Mouse (Mus musculus): ENCODE measurements around the gene Hal.
A peak's percentile ranks its signal among the peaks of the same experiment; 100 is the strongest.

Hal gene

DNA sequence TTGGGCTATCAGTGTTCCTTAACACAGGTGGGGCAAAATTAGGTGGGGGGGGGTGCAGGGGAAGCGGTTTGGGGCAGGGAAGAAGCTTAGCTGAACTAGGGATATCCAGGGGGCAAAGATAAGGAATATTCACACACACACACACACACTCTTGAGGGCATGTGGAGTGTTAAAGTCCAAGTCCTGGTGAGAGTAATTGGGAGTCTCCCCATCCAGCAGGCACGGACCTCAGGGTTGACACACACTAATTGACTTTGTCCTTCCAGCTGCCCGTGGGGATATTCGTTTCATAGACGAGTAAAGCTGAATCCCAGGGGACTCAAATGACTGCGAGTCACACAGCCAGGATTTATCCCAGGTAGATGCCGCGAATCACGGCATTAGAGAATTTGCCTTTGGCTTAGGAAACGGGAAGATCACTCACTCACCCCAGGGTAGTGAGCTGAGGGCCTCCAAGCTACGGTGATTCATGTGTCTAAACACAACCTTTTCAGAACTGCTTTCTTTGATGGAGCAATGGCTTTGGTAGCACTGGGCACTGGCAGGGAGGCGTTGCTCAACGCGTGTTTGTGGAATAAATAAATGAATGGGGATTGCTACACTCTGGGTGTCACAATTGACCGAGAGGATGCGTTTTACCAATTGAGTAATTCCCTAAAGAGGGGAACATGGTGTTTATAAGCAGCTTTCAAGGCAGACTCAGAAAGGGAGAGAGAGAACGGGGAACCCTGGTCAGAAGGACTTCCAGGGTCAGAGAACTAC lies at the start of gene Hal:
Gene Hal, plus strand, starts transcription at position 703 of the 762 bp plus-strand sequence.
- no peak for DNase-seq (ENCODE audit: extremely low read depth, low read depth)

DNA sequence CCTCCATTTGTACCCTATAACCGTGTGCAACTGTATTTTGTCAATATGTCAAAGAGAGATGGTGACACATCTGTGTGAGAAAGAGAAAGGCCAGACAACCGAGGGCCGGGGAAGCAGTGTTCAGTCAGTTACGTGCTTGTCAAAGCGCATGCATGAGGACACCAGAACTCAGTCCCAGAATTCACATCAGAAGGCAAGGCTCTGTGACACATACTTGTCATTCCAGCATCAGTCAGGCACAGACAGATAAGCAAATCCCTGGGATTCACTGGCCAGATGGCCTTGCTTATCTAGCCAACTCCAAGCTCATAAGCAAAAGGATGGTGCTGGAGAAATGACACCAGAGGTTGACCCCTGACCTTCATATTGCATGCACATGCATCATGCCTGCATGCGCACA lies 47.1 kb upstream of the Hal start:
- DNase-seq (ENCODE audit: extremely low read depth, low read depth), result no peak

DNA sequence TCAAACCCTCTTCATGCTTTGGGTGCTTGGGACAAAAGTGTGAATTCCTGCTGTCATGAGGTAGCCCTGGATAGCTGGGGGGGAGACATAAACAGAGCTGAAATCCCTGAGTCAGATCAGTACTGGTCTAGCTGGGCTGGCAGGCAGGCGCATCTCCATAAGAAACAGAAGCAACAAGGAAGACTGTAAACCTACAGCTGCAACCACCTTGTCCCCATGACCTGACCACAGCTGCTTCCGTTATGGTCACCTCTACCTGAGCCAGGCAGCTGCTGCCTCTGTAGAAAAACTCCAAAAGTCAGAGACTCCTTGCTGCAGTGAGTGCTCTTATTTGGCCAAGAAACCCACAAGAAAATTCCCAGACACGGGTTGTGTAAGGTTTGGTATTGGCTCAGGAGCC lies 46.4 kb upstream of the Hal start:
- DNase-seq (ENCODE audit: extremely low read depth, low read depth), result no peak

DNA sequence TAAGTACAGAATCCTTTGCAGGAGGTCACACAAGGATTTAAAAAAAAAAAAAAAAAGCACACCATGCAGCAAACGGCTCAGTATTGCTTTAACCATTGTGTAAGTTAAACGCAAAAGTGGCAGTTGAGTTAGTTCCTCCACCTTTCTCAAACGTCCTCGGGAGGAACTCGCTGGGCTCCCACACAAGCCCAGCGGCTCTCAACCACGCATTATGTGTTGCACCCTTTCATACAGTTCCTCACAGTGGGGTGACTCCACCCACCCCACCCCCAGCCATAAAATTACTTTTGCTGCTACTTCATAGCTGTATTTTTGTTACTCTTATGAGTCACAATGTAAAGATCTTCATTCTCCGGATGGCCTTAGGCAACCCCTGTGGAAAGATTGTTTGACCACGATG lies 44.2 kb upstream of the Hal start:
- no peak for DNase-seq (ENCODE audit: extremely low read depth, low read depth)

- DNase-seq (ENCODE audit: extremely low read depth, low read depth), result no peak
These were observed 41.2 kb upstream of the Hal start for GRCm38 (mm10) chr10:93447398-93447797.

DNA sequence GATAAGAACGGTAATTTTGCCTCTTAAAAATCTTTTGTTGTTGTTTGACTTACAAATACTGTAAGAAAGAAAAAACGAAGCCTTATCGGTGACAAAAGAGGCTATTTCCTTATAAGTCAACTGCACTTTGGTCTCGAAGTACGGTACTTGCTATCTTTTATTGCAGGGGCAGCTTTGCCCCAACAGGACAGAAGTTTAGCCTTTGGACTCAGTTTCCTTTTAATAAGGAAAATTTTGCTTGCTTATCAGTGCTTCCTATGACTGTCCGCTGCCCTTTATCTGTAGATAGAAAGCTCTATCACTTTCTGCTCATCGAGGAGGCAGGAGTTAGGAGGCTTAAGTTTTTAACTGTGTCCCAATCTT lies 33.9 kb upstream of the Hal start:
- DNase-seq (ENCODE audit: extremely low read depth, low read depth), result no peak

DNA sequence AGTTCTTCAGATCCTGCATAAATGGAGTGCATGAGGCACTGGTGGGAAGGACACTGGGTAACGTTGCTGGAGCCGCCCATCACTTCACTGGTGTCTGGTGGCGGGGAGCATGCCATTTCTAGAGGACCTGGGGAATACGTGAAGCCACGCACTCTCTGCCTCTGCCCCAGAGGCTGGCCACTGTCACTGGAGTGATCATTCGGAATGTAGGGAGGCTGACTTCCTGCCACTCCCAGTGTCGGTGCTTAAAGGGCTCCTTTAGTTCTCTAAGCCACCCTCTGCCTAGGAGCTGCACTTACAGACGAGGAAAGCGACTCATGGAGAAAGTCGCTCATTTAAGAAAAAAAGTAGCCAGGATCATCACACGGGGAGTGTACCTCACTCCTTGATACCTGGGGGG lies 28.5 kb upstream of the Hal start:
- no peak for DNase-seq (ENCODE audit: extremely low read depth, low read depth)

DNA sequence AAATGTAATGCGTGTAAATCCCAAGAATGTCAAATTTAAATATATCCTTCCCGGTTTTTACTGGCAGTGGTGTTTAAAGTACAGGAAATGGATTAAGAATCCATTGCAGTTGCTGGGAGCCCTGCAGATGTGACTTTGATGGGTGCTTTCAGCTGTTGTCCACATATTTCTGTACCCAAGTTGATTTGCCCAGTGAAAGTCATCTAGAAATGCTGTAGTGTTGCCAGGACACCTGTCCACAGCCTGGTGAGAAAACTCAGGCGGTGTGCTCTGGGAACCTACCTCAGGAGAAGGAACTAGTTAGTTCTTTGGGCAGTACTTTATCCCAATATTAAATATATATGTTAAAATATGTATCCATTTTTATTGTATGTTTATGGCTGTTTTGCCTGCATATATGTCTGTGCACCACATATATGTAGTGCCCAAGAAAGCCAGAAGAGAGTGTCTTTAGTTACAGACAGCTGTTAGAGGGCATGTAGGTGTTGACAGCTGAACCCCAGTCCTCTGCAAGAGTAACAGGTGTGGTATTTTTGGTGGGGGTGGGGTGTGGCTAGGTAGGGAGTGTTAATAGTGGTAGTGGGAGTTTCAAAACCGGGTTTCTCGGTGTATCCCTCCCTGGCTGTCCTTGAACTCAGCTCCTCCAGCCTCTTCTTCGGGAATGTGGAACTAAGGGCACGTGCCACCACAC lies 25.7 kb upstream of the Hal start:
- DNase-seq (ENCODE audit: extremely low read depth, low read depth), result no peak

DNA sequence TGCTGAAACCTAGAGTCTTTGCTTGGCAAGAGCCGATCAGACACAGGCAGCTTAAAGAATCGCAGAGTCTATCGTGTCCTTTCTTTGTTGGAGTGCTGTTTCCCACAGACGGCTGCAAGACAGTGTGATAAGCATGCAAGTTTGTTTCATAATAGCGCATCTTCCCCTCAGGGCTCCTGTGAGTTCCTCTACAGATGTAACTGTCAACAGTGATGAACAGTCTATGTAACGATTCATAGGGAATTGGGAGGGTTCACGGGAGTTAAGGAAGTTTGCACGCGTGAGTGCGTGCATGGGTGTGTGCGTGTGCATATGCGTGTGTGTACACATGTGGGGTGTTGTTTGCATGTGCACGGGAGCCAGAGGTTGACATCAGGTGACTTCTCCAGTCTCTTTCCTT lies 25.0 kb upstream of the Hal start:
- DNase-seq (ENCODE audit: extremely low read depth, low read depth), result no peak

GRCm38 (mm10) chr10:93467259-93467658 lies 21.3 kb upstream of the Hal start:
- DNase-seq (ENCODE audit: extremely low read depth, low read depth), result no peak

GRCm38 (mm10) chr10:93467791-93468190 lies 20.8 kb upstream of the Hal start:
- no peak for DNase-seq (ENCODE audit: extremely low read depth, low read depth)

DNA sequence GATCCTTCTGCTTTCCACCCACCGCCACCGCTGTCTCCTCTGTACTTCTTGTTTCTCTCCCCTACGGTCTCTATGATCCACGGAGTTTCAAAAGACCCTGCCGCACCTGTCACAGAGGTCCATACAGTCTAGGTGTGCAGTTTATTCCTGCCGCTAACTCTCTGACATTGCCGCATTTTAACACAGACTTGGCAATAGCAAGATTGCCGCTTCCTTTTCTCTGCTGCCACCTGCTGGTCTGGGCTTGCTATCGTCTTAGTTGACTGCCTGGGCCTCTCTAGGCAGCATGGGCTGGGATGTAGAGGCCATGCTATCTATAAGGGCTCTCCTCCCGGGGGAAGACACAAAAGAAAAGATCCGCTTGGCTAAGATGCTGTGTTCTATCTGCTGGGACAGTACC lies 17.2 kb upstream of the Hal start:
- DNase-seq (ENCODE audit: extremely low read depth, low read depth), result peak; percentile 34

DNA sequence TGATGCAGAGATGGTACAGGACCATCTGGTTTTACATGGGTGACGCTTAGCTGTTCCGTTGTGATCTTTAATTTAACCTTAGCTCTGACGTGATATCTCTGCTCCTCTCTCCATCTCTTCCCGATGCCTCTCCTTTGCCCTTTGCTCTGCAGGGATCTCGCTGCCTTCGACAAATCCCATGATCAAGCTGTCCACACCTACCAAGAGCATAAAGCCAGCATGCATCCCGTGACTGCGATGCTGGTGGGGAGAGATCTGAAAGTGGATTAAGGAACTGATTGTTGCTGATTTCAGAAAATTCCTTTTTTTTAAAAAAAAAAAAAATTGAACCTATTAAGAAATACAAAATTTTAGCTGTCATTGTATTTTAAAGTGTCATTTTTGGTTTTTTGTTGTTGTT lies 4.1 kb upstream of the Hal start:
- no peak for DNase-seq (ENCODE audit: extremely low read depth, low read depth)

DNA sequence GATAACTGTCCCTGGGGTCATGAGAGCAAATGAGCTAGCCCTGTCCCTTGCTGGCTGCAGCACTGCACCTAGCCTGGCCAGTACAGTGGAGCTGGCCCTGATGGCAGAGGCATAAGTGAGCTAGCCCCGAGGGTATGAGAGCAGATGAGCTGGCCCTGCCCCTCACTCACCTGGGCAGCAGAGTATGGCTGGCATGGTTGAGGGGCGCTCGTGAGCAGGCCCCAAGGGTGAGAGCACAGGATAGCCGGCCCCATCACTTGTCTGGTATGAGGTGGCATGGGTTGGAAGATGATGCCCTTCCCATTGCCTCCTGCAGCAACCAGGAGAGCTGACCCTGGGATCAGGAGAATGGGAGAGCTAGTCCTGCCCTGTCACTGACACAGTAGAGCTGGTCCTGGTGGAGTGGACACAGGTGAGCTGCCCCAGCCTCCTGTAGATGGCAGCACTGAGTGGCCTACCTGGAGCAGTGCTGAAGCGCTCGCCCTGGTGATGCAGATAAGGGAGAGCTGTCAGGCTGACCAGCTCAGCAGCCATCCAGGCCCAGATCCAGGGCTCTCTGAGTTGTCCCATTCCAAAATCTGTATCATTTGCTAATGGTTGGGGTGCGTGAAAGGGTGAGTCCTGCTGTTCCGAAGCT lies 3.4 kb upstream of the Hal start:
- no peak for DNase-seq (ENCODE audit: extremely low read depth, low read depth)

DNA sequence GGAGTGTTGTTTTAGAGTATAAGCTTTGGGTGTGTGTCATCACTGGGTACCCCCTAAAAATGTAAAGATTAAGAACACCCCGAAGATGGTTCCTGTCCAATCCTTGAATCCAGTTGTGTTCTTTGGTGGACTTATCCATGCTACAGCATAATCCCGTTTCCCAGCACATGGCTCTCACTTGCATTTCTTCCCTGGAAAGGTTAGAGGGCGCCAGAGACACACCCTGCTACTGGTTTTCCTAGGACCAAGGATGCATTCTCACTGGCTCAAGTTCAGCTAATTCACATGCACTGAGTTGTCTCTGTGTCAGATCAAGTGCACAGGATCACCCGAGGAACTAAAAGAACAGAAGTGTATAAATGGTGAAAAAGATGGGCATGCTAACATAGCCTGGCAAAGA lies 1.9 kb upstream of the Hal start:
- DNase-seq (ENCODE audit: extremely low read depth, low read depth), result peak; percentile 13

DNA sequence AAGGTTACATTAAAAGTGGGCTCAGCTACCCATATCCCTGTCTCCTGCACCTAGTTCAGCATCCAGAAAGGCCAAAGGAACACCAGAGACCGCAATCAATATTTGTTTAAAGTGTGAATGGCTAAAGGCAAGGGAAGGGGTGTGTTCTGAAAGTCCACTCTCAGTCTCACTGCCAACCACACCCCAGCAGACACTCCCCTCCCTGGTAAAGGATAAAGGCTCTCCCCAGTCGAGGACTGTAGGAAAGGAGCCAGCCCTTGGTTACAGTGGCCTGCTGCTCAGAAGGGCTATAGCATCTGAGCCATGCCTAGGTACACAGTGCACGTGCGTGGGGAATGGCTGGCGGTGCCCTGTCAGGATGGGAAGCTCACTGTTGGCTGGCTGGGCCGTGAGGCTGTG lies 259 bp downstream of the Hal start:
- DNase-seq (ENCODE audit: extremely low read depth, low read depth), result no peak

DNA sequence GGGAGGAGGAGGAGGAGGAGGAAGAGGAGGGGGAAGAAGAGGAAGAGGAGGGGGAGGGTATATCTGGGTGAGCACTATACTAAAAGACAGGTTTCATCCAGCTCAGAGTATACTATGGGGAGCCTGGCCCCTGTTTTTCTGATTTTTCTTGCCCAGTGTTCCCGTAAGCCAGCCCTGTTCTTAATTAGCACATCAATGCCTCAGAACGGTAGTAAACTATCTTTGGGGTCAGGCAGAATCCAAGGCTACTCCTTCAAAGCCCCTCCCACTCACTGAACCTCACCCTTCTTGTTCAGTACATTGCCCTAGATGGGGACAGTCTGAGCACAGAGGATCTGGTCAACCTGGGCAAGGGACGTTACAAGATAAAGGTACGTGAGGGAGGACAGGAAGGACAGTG lies 1.9 kb downstream of the Hal start:
- DNase-seq (ENCODE audit: extremely low read depth, low read depth), result no peak

- DNase-seq (ENCODE audit: extremely low read depth, low read depth), result no peak
These were observed 12.3 kb downstream of the Hal start for GRCm38 (mm10) chr10:93500864-93501263.

- no peak for DNase-seq (ENCODE audit: extremely low read depth, low read depth)
These were observed 12.8 kb downstream of the Hal start for GRCm38 (mm10) chr10:93501346-93501745.

GRCm38 (mm10) chr10:93508383-93508970 lies 19.9 kb downstream of the Hal start:
- DNase-seq (ENCODE audit: extremely low read depth, low read depth), result no peak

GRCm38 (mm10) chr10:93509532-93510153 lies 21.1 kb downstream of the Hal start:
- no peak for DNase-seq (ENCODE audit: extremely low read depth, low read depth)

DNA sequence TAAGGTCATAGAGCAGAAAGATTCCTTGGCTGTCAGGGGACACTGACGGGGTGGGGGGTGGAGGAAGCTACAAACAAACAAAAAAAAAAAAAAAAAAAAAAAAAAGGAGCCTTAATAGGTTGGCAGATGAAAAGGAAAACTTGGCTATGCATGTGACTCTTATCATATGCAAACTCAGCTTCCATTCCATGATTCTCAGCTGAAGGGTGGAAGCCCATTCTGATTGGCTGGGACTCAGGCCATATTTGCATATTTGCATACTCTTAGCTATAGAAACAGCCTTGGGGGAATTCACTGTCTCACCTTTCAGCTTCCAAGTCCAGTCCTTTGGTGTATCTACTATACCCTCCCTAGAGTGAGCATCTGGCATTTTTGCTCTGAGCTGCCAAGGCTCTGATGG lies 26.9 kb downstream of the Hal start:
- peak; percentile 64 for DNase-seq (ENCODE audit: extremely low read depth, low read depth)

Data from MEL-GATA-1-ER (cell line).